Mouse (Mus musculus) kidney, adult 2 months (tissue): ENCODE measurements around the gene Myocd. TPM values are rescaled to one million over a fixed set of nuclear protein-coding genes. Genes with fewer than 3 reads are reported as not detected.

Source experiments
- DNase-seq: peaks from one replicate; pipeline ENCODE4 v3.0.0; 2021
- H3K27ac ChIP-seq: fragments of 200-500 bp; 2 replicates; pipeline ENCODE4 v1.5.1; 2012; ENCODE audit warnings: low read depth, low read length, control low read depth, inconsistent platforms; ENCODE audit not compliant: insufficient read depth
- H3K27me3 ChIP-seq: fragments of 200-500 bp; replicated peaks from 2 replicates; pipeline ENCODE4 v1.6.1; 2012; ENCODE audit warnings: mild to moderate bottlenecking, moderate library complexity, low read length, inconsistent platforms; ENCODE audit not compliant: control insufficient read depth, insufficient read depth
- H3K36me3 ChIP-seq: fragments of 200-500 bp; 2 replicates; pipeline ENCODE4 v1.6.1; 2012; ENCODE audit warnings: mild to moderate bottlenecking, moderate library complexity, low read length, inconsistent platforms; ENCODE audit not compliant: control insufficient read depth, insufficient read depth
- H3K4me1 ChIP-seq: fragments of 200-500 bp; 2 replicates; pipeline ENCODE4 v1.6.1; 2011; ENCODE audit warnings: low read length; ENCODE audit not compliant: control insufficient read depth, insufficient read depth
- H3K4me3 ChIP-seq: fragments of 200-500 bp; 2 replicates; pipeline ENCODE4 v1.5.1; 2011; ENCODE audit warnings: mild to moderate bottlenecking, low read depth, low read length, control low read depth; ENCODE audit not compliant: insufficient read depth
- CTCF ChIP-seq: fragments of 200-500 bp; conservative IDR thresholded peaks from 2 replicates; pipeline ENCODE4 v1.5.1; 2011; ENCODE audit warnings: low read depth, mild to moderate bottlenecking, control low read depth, low read length, moderate library complexity, mixed read lengths; ENCODE audit not compliant: insufficient read depth, insufficient read length
- POLR2A ChIP-seq: fragments of 200-500 bp; IDR thresholded peaks from one replicate; pipeline ENCODE4 v1.6.1; 2011; ENCODE audit warnings: low read depth, low read length, control low read depth
- WGBS: fragments of 180-500 bp; shearing (Covaris S2); methylation state at CpG from one replicate; pipeline ENCODE4 v1.1.7; 2018; 5-methylcytosine and 5-hydroxymethylcytosine counted together
- polyA plus RNA-seq: library from polyadenylated mRNA; depleted of rRNA; stranded (reverse); fragments of >200 nt; gene quantifications from 2 replicates; pipeline ENCODE4 v1.2.3, GENCODE M21; 2012; rRNA removed

Gene Myocd
- 0.34 and 1.2 TPM in 2 replicates for polyA plus RNA-seq

DNA sequence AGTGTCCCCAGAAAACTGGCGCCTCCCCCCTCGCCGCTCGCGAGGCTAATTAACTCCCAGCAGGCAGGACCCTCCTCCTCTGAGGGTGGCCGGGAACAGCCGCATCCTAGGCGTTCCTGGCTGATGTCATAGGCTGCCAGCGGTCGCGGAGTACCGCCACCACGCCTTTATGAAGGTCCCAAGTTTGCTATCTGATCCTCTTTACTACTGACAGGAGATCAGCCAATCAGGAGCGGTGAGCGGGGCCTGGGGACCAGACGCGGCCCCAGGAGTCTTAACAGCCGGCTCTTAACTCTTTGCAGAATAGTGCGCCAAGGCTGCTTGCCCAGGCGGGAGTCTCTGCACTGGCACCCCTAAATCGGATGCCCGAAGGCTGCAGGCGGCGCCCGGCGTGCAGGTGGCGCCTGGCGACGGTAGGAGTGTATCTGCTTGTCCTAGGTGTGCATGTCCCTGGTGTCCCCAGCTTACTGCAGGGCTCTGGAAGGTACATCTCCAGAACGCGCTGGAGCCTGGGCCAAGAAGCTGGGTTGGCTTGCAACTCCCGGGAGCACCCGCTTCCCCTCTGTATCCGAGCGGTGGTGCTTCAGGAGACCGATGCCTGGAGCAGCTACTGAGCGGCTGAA is at the start of gene Myocd:
Gene Myocd, minus strand, starts transcription at position 139 of the 623 bp plus-strand sequence.
- H3K36me3 ChIP-seq = no peaks in the 10 kb centered on the region
- H3K4me1 ChIP-seq = no peaks in the 10 kb centered on the region
- no peaks in the 10 kb centered on the region for H3K27me3 ChIP-seq
- peak within 1 kb of the TSS; percentile 24 for H3K4me3 ChIP-seq
- 1% methylated on average over 37 of the region's 37 CpGs for WGBS
- TF ChIP-seq POLR2A (no peak), CTCF (no peak)
- no peak within 1 kb of the TSS for H3K27ac ChIP-seq
- DNase-seq = no peak

- no peaks in the 10 kb centered on the region for H3K4me1 ChIP-seq
- TF ChIP-seq POLR2A (no peak), CTCF (no peak)
- H3K27me3 ChIP-seq = no peaks in the 10 kb centered on the region
- no peak overlapping the region for H3K4me3 ChIP-seq
- H3K36me3 ChIP-seq = no peaks in the 10 kb centered on the region
- 54% methylated on average over 3 of the region's 3 CpGs for whole genome bisulfite sequencing
- DNase-seq = no peak
- H3K27ac ChIP-seq = no peak overlapping the region
Measured at GRCm38 (mm10) chr11:65303824-65304223, 34.0 kb upstream of the Myocd start.

DNA sequence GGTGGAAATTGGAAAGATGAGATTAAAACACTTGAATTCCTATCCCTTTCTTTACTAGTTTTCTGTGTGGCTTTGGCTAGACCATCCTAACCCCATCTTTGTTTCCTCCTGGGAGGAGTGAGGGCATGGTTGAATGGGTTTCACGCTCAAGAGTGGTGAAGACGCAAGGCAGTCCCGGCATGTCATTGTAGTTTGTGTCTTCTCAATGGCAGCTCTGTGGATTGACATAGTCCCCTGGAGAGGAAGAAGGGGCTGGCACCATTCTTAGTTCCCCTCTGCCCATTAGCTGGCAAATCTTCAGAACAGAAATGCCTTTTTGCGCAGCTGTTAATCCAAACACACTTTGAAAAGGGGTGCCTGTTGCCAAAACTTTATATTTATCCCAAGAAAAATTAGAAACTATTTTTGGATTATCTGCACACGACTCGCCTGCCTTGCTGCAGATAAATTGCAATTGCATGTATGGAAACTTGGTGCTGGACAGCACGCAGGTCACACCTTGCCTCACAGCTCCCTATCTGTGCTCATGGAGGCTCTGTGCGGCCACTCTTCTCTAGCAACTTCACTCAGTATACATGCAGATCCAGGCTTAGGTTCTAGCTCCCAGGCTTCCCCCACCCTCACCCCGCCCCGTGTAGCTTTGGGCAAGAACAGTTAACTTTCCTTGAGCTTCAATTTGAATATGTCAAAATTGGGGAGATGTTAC is 24.5 kb upstream of the Myocd start:
- H3K27ac ChIP-seq = no peak overlapping the region
- 85% methylated on average over 10 of the region's 10 CpGs for WGBS
- H3K36me3 ChIP-seq = no peaks in the 10 kb centered on the region
- no peaks in the 10 kb centered on the region for H3K27me3 ChIP-seq
- no peak for DNase-seq
- no peaks in the 10 kb centered on the region for H3K4me1 ChIP-seq
- TF ChIP-seq POLR2A (no peak), CTCF (no peak)
- no peak overlapping the region for H3K4me3 ChIP-seq

DNA sequence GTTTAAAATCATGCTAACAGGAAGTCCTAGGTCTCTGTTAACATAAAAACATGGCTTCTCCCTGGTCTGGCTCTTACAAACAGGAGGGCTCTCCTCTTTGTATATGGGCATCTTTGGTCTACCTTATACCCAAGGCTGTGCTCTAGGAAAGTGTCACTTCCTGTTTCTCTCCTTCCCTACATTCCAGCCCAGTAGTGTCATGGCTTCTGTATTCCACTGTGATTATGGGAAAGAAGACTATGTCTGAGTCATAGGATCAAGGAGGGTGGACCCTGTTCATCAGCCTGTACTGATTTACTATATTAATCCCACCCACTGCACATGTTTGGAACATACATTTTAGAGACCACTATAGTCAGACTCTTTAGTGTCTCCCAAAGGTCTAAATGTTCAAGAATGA is 23.2 kb upstream of the Myocd start:
- no peak for TF ChIP-seq CTCF
- TF ChIP-seq POLR2A = no peak
- no peaks in the 10 kb centered on the region for H3K27me3 ChIP-seq
- no peak for DNase-seq
- no peaks in the 10 kb centered on the region for H3K4me1 ChIP-seq
- no peak overlapping the region for H3K4me3 ChIP-seq
- H3K27ac ChIP-seq = no peak overlapping the region
- no peaks in the 10 kb centered on the region for H3K36me3 ChIP-seq

DNA sequence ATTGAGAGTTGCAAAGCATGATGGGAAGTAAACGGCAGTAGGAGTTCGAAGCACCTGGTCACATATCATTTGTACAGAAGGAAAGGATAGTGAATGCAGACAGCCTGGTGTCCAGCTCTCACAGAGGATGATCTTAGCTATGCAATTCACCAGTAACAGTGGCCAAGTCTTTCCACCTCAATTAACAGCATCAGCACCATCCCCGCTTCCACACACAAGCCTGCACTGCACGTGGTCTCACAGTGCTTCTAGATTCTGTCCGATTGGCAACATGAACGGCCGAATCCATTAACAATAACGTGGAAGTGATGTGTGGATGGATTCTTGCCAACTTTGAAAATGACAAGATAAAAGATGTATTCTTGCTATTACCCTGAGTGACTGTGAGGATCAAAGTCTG is 17.9 kb upstream of the Myocd start:
- H3K27ac ChIP-seq = no peak overlapping the region
- no peaks in the 10 kb centered on the region for H3K36me3 ChIP-seq
- no peak for DNase-seq
- H3K4me1 ChIP-seq = no peaks in the 10 kb centered on the region
- no peak for TF ChIP-seq POLR2A
- TF ChIP-seq CTCF = no peak
- H3K4me3 ChIP-seq = no peak overlapping the region
- no peaks in the 10 kb centered on the region for H3K27me3 ChIP-seq
- 89% methylated on average over 8 of the region's 8 CpGs for WGBS

DNA sequence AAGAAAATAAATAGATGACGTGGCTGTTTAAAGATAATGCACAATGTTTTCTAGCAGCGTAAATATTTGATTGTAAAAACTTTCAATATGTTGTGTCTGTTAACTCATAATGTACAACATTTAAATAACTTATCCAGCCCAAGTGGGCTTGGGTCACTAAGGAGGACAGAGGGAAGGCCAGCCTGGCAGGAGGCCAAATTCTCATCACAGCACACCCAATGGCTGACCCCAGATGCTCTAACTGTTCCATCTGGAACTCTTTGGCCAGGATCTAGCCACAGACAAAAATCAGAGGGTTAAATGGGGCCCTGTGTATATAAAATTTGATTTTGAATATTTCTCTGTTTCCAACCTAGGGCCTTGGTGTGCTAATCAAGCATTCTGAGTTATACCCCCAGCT is 16.4 kb upstream of the Myocd start:
- Histone ChIP-seq H3K4me1 (no peaks in the 10 kb centered on the region), H3K36me3 (no peaks in the 10 kb centered on the region), H3K27me3 (no peaks in the 10 kb centered on the region), H3K4me3 (no peak overlapping the region), H3K27ac (no peak overlapping the region)
- TF ChIP-seq POLR2A (no peak), CTCF (no peak)
- WGBS = 92% methylated on average over 2 of the region's 2 CpGs
- DNase-seq = no peak

- Histone ChIP-seq H3K36me3 (no peaks in the 10 kb centered on the region), H3K4me1 (no peaks in the 10 kb centered on the region), H3K27me3 (no peaks in the 10 kb centered on the region), H3K27ac (no peak overlapping the region), H3K4me3 (no peak overlapping the region)
- 74% methylated on average over 6 of the region's 6 CpGs for WGBS
- no peak for DNase-seq
- no peak for TF ChIP-seq CTCF
- TF ChIP-seq POLR2A = no peak
Measured at GRCm38 (mm10) chr11:65275441-65275840, 5.7 kb upstream of the Myocd start.
